Mouse (Mus musculus): ENCODE measurements at regions not wholly inside any gene's neighbourhood (a gene's known extent, or its start where the extent isn't known, plus 50 kb on each side); places are given as distances from the start of the nearest gene placed in this dataset.

DNA sequence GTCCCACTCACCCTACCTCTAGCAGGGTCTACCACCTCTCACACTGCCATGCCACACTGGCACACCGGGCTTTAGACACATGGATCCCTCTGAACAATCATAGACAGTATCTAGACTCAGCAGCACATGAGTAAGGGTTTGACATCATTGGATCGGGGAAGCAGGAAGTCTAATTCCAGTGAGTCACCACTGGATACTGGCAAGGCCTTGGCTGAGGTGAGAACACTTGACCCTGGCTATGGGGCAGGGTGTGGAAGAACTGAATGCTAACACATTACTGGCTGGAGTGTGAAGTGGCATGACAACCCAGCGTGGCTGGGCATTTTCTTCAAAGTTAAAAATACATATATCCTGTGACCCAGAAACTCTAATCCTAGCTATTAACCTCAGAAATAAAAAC is 114.4 kb downstream of the H2afy start:
- no peak for DNase-seq

DNA sequence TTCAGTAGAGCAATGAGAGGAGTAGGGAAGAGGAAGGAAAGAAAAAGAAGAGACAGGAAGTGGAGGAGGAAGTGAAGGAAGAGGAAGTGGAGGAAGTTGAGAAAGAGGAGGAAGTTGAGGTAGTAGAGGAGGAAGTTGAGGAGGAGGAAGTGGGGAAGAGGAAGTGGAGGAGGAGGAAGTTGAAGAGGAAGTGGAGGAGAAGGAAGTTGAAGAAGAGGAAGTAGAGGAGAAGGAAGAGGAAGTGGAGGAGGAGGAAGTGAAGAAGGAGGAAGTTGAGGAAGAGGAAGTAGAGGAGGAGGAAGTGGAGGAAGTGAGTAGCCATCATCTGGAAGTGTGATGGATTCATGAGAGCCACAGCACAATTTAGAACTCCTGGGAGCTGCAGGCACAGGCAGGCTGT is 122.2 kb downstream of the H2afy start:
- DNase-seq = no peak

DNA sequence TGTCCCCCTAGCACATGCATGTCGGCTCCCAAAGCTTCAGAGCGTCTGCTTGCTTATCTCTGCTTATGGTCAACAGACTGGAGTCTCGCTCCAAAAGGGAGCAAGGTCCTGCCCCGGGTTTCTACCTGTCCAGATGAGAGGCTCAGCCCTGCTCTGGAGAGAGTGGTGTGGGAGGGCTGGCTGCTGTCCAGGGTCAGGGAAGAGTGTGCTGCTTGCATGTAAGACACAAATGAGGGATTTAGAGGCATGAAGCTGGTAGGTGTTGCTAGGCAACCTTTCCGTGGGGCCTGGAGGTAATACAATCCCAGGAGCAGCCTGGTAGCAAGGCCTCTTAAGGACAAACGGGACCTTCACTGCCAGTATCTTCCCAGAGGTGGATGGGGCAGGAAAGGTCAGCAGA is 125.7 kb downstream of the H2afy start:
- peak; percentile 17 to 35 for DNase-seq

DNA sequence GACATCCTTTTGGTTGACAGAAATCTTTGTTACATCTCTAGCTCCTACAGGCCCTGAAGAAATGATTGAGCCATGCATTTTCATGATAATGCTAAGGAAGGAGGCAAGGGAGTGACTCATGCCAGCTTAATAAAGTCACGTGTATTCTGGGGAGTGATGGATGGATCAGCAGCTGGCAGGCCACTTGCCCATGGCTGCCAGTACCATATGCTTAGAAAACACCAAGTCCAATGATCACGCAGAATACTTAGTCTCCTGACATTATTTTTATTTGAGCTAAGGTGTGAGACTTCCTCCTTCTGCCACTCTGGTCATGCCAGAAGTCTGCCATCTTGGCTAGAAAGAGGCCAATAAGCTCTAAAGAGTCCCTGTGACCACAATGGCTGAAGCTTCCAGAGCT is 129.3 kb downstream of the H2afy start:
- peak in 1 of 2 experiments; percentile 10 for DNase-seq

DNA sequence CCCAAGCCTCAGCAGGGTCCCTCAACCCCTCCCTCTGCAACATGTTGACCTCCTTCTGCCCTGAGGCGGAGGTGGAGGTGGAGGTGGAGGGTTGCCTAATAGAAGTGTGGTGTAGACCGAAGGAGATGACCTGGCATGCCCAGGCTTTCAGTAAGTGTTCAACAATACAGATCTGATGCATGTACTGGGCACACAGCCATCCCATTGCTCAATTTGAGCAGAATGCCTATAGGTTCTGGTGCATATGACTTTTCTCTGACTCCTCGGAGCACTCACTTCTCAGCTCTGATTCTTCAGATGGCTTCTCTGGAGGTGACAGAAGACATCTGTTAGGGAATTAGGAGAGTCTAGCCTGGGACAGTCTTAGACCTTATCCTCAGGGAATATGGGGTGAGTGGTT is 130.4 kb downstream of the H2afy start:
- DNase-seq = no peak

DNA sequence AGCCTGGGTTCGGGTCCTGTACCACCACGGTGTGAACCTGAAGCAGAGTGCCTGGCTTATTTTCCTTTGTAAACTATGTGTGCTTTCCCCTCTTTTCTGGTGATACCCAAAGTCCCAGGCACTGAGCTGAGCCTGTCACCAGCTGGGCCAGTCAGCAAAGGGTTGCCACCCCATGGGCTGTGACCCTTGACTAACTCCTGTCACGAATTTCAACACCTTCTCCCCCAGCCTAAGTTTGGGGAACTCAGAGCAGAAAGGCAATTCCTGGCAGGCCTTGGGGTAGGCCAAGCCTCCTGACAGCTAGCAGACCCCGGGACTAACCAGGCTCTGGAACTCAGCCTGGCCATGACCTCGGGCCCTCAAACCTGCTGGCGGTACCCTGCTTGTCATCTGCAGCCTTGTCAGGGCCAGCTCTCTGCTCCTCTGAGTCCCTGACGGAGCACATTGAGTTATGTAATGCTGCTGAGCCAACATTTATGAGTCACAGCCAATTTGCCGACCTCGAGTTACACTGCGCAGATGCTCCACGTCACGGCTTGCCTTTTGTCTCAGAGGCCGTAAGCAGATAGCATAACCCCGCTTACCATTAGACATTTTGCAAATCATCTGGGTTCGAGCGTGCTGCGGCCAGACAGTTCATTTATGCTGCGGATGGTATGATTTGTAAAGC is 132.3 kb downstream of the H2afy start:
- peak; percentile 54 to 64 for DNase-seq

DNA sequence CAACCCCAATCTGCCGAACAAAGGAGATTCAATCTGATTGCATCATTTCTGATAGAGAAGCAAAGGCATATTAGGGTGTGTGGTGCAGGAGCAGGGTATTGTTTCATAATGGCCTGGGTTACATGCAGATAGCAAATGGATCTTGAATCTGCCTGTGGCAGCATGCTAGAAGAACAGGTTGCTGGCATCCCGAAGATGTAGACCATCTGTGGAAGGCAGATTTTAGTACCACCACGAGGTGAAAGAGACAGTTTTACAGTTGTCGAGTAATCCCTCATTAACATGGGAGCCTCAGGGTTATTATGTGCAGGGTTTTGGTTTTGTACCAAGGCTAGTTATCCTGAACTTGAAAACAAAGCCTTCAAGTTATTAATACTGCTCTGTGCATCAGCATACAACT is 140.9 kb downstream of the H2afy start:
- DNase-seq = peak; percentile 26 to 44

DNA sequence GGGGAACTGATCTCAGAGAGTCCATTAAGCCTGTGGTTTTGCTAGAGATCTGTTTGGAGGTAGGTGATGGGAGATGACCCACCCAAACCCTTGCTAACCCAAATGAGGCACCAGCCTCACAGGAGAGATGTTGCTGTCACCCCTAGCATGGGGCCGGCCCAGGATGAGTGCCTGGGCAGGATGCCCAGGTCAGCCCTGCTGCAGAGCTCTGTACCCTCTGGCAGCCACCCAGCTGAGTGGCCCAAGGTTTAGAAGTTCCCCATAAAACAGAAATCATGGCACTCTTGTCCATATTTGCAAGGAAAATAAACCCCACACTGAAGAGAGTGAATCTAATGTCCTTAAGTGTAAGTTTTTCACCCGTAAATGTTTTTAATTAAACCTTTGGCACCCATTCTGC is 141.7 kb downstream of the H2afy start:
- peak; percentile 40 to 46 for DNase-seq

DNA sequence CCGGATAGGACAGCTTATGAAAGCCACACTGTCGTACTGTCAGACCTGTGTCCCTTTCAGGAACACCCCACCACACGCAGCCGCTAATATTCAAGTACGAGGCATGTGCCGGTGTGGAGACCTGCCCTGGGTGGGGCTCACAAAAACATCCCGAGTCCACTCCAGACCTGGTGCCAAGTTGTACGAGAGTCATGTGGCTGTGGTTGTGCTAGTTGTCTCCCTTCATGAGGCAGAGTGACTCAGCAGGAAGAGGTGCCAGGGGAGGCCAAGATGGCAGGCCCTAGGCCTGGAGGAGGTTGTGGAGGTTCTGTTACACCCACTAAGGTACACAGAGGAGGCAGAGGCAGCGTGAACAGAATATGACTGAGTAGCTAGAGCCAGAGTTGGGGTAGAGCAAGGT is 143.5 kb downstream of the H2afy start:
- DNase-seq = no peak

DNA sequence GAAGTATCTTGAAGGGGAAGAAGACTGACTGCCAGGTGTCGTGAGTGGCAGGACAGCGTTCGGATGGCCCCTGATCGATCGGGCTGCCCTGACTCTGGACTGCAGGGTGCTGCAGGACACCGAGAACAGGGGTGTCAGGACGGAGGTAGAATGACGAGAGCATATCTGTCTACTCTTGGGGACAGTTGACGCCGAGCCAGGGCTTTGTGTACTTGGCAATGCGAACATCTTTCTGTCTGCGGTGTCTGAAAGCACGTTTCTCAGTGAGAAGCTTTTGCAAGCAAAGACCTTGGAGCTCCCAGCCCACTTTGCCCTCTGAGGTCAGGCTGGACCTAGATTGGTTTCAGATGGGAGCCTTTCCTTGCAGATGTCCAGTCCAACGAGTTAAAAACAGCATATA is 144.9 kb downstream of the H2afy start:
- DNase-seq = peak; percentile 57 to 63

DNA sequence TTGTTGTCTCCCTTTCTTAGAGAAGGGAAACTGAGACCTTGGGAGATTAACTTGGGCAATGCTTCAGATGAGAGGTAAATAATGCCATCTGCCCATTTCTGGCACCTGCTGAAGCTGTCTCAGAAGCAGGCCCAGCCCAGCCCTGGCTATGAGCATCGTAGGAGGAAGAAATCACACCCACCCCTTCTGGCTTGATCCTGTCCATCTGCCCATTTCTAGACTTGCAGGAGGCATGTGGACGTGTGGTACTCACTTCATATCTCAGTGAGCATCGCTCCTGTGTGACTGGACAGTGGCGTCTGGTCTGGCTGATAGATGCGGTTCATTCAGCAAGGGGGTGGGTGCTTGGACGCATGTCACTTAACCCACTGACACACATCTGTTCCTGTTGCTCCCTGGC is 146.0 kb downstream of the H2afy start:
- peak; percentile 61 to 79 for DNase-seq

DNA sequence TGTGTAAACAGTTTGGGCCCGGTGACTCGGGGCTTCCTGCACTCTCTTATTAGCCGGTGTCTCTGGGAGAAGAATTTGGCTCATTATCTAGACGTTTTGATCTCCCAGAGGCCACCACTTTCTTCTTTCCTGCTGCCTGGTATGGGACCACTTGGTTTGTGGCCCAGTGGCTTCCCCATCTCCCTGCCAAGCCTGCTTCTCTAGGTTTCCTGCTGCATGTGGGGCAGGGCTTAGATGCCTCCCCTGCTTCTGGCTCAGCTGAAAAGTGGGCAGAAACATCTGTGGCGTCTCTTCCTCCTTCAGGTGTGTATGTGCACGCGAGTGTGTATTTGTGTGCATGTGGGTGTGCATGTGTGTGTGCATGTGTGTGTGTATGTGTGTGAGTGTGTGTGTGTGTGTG is 146.8 kb downstream of the H2afy start:
- DNase-seq = peak in 1 of 2 experiments; percentile 42

DNA sequence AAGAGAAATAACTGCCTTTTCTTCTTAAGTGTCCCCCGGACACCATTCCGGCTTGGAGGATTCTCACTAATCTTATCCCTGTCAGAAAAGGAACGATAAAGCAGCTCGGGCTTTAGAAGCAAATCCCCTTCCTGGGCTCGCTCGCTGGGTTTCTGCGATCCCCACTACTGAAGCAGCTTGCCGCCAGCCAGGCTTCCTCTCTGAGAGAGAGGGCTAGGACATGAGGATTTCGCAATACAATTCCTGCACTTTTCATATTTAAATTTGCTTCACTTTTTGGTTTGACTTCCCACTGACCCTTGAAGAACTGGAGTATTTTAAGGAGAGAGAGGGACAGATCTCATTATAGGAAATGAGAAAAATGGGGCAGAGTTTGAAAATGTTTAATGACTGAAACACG is 149.4 kb upstream of the Pitx1 start:
- no peak for DNase-seq

DNA sequence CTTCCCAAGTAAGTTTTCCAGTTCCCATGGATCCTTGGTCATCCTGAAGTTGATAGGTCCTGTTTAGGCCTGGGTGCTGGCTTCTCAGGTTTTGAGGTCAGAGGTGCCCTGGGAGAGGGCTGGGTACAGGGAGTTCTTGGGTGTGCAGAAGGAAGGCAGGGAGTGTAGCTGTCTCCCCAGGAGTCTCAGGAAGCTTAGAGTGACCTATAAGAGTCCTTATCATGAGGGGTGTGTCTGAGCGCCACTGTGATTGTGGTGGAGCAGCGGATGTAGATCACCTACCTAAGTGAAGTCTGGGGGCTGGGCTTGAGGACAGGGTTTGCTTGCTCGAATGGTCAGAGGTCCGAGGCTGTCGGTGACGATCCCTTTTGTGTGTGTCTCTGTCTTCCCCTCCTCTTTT is 148.8 kb upstream of the Pitx1 start:
- no peak for DNase-seq

DNA sequence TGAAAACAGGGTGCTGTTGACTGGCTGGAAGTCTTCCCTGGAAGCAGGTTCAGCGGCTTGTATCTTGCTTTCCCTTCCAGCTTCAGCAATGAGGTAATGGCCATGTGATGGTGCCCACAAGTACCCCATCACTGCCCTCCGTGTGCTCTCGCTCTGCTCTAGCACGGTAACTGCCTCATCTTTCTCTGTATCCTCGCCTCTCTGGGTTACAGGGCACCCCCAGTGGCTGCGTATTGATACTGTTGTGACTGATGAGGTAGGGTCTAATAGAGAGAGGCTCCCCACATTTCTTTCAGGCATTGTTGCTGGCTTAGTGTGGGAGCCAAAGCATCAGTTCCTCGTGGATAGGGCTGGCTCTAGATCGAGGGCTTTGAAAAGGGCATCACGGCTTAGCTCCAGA is 147.9 kb upstream of the Pitx1 start:
- DNase-seq = no peak

DNA sequence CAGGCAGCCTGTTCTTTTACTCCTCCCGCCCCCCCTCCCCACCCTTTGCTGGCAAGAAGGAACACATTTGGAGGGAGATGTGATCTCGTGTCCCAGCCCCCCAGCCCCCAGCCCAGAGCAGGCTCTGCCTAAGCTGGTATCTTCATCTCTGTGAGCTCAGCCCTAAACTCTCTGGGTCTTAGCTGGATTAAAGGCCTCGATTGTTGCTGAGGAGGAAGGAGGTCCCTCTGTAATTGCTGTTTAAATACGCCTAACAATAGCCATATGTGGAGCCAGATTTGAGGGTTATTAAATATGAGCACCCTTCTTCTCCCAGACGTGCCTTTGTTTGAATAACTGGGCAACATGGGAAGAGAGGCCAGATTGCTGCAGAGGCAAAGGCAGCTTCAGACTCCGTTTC is 145.0 kb upstream of the Pitx1 start:
- no peak for DNase-seq

DNA sequence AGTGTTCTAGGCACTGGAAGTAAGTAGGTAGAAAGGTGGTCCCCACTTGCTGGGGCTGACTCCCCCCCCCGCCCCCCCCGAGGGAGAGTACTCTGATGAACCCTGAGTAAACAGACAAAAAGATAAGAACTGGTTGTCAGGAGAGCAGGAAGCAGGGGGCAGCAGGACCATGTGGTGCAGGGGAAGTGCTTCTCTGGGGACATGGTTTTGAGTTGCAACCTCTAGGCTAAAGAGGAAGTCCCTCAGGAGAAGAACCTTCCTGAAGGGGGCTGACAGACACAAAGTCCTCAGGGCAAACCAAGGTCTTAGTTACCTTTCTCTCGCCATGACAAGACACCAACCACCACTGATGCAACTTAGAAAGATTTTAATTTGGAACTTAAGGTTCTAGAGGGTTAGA is 141.9 kb upstream of the Pitx1 start:
- DNase-seq = no peak

DNA sequence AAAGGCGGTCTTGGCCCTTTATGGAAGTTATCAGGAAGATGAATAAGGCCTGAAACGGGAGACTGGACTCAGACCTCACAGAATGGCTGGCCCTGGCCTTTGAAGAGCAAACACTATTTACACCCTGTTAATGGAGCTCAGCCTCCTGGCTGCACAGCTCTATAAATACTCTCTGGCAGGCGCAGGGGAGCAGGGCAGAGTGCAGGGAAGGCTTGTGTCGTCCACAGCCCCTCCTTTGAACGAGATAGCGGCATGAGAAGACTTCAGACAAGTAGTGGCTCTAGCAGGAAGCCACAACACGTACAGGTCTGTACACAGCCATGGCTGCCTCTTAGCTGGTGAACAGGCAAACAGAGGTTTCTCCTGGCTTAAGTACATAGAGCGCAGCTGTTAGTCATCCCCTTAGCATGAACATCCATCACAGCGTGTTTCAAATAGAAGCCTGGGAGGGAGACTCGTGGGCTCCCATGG is 141.0 kb upstream of the Pitx1 start:
- DNase-seq = peak in 1 of 2 experiments; percentile 12

DNA sequence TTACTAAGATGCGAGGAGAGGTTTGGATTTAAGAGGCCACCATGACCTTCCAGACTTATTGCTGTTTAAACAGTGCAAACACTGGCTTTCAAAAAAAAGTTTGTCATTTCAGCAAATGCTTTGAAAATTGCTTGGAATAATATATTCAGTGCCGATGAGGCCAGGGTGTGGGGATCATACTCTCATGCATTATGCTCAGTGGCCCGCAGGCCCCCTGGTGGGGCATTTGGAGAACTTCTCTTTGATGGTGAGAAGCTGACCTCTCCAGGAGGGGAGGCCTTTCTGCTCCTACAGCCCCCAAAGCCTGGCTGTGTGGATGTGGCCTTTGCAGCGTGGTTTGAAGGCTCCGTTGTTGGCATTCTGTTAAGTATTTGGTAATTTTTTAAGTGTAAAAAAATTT is 138.1 kb upstream of the Pitx1 start:
- DNase-seq = peak; percentile 13 to 44

DNA sequence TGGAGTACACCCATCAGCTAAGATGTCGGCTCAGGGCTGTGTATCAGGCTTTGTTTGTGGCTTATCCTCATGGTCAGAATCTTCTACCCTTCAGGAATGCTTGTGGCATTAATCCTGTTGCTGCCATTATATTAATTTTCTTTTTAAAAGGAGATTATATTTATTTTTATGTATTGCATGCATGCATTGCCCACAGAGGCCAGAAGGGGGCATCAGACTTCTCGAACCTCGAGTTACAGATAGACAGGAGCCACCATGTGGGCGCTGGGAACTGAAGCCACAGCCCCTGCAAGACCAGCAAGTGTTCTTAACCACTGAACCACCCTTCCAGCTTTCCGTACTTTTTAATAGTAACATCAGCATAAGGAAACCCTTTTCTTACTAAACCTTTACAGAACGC is 134.7 kb upstream of the Pitx1 start:
- DNase-seq = no peak

DNA sequence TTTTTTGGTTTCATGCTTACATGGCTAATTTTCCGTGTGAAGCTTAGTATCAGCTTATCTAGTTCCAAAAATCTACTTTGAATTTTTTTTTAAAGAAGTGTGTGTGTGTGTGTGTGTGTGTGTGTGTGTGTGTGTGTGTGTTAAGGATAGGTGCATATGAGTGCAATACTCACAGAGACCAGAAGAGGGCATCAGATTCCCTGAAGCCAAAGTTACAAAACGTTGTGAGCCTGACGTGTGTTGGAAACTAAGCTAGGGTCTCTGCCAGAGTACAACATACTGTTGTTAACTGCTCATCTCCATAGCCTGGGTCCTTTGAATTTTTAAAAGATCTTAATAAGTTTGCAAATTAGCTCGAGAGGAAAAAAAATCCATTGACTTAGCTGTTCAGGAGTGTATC is 133.5 kb upstream of the Pitx1 start:
- no peak for DNase-seq

DNA sequence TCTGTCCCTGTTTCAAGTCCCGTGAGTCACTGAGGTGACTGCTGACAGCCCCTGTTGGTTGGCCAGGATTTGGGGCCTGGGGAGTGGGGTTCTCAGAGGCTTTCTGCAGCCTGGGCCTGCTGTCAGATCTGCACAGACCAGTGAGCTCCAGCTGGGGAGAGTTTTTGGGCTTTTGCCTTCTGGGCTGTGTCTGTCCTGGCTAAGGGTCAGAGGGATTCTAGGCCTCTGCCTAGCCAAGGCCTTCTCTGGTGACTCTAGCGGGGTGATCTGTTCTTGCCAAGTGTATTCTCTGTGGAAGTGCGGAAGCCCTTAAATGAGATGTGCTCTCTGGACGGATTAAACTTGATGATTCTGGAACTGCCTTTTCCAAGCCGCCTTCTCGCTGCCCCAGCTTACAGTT is 131.2 kb upstream of the Pitx1 start:
- no peak for DNase-seq

DNA sequence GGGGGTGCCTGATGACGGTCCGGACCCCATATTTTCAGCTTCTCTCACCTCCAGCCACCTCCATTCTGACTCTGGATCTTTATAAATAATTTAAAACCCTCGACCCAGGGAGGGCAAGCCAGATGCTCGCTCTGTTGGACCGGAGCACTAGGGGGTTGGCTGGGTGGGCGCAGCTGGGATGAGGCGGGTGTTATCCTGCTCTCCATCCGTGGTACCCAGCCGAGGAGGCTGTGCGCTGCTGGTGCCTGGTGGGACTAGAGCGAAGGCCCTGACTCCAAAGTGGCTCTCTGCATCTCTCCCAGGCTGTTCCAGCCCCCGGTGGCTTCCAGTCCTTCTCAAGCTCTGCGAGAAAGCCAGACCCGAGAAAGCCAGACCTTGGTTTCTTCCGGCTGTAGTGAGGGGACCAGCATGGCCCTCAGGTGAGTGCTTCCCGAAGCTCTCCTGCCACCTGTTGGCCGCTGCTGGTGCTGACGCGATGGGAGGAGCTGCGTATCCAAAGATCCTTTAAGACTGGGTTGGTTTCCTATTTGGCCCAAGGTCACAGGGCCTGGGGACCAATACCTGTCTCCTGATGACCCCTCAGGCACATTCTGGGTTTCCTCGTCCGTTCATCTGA is 127.1 kb upstream of the Pitx1 start:
- peak; percentile 82 to 89 for DNase-seq

DNA sequence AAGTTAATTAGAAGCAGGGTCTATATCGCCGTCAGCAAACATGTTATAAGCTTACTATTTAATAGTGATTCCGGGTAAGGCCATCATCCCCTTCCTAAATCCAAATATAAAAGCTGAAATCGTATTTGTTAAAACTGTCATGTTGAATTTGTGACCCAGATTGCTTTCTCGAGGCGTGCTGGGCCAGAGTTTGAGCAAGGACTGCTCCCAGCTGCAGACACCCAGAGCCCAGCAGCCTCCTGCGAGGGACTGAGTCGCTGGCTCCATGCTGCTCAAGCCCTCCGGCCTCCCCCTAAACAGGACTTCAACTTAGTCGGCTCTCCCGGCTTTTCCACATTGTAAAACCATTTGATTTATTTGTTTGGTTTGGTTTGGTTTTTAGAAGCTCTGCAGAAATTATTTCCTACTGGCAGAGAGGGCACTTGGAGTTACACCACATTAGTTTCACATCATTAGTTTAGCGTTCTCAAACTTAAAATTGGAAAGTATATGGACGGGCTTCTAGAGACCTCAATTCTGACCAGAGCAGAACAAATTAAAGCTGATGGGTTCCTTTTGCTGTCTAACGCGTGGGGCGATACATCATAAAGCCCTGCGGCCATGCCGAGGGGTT is 126.4 kb upstream of the Pitx1 start:
- no peak for DNase-seq

DNA sequence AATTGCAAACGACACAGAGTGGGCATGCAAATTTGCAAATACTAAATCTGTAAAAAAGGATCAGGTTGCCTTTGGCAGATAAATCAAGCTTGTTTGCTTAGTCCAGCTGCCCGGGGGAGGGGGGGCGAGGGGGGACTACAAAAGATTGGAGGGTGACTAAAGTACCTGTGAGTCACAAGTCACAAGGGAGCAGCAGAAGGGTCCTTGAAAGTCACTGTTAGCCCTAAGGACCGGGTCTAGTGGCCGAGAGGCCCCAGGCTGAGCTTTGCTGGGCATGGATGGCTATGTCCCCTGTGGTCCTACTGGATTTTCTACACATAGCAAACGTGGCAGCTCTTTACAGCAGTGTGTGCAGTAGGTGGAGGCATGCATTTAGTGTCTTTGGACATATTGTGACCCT is 118.4 kb upstream of the Pitx1 start:
- no peak for DNase-seq
